Mouse (Mus musculus): ENCODE data around the gene Tnip2.

Tnip2 gene

DNA sequence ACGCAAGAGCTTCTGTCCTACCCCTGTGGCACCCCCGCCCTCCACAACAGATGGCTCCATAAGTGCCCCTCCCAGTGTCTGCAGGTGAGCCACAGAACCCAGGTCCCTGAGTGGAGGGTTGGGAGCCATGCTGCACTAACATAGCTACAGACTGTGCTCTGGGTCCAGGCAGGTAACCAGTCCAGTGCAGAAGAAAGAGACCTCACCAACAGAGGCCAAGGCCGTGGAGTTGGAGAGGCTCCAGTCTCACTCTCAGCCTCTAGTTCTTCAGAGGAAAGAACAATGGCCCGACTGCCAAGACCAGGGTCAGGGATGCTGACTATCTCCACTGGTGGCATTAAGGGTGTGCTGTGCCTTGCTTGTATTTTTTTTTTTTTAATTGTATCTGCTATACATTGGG is 52.5 kb downstream of the Tnip2 start:
- DNase-seq (ENCODE audit: low read depth, low spot score) = no peak

GRCm38 (mm10) chr5:34458994-34459393 is 54.8 kb downstream of the Tnip2 start:
- no peak for DNase-seq (ENCODE audit: low read depth, low spot score)

GRCm38 (mm10) chr5:34446207-34446606 is 67.6 kb downstream of the Tnip2 start:
- DNase-seq (ENCODE audit: low read depth, low spot score) = peak; percentile 34
